Mouse (Mus musculus): Measurements from ENCODE around the gene Zfyve1. TPM values are rescaled to one million over a fixed set of nuclear protein-coding genes. Genes with fewer than 3 reads are reported as not detected.

Gene Zfyve1
- 10 to 100 TPM; 35.3 to 37.3 TPM for total RNA-seq (2023)

GRCm38 (mm10) chr12:83597025-83597501, at the start of gene Zfyve1:
Gene Zfyve1, minus strand, starts transcription at chr12:83597222.

DNA sequence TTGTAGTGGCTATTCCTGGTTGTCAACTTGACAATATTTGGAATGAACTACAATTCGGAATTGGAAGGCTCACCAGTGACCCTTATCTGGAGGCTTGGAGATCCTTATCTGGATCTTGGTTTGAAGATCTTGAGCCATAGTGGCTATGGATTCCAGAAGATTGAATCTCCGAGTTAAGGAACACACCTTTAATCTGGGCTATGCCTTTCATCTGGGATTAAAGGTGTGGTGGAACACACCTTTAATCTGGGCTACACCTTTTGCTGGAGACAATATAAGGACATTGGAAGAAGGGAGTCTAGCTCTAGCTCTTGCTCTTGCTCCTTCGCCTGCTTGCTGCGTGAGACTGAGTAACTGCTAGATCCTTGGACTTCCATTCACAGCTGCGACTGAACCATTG, 33.9 kb upstream of the Zfyve1 start, which contains the start of gene Rbm25:
Gene Rbm25 (plus strand): TSS at position 301 of the 400 bp plus-strand sequence.

GRCm38 (mm10) chr12:83520311-83520890, 76.6 kb downstream of the Zfyve1 start, which contains the start of gene Dcaf4:
Gene Dcaf4, plus strand, starts transcription at chr12:83520466.

Other genes with a start within 250 kb of the Zfyve1 start
- 1 to 10 TPM in 1 of 2 experiments, under 1 TPM in 1; 0.58 to 1.9 TPM for gene Dpf3, start 109.5 kb downstream of the Zfyve1 start, total RNA-seq (2023)
- 10 to 100 TPM; 30.4 to 30.5 TPM for gene Dcaf4, start 76.8 kb downstream of the Zfyve1 start, total RNA-seq (2023)
- 100 to 1,000 TPM; 307 to 314 TPM for gene Rbm25, start 34.0 kb upstream of the Zfyve1 start, total RNA-seq (2023)
- gene Psen1, start 90.9 kb upstream of the Zfyve1 start, total RNA-seq (2023), result 10 to 100 TPM; 71.3 to 74.9 TPM
- not detected for gene Papln, start 166.4 kb upstream of the Zfyve1 start, total RNA-seq (2023)

Data from T-cell, adult 66 days (primary cell).